Mouse (Mus musculus) retina, embryonic 14.5 days (tissue): ENCODE data around the gene Sncb.
A peak's percentile ranks its signal among the peaks of the same experiment; 100 is the strongest.

Experiments
- DNase-seq: peaks from one replicate; pipeline ENCODE4 v3.0.0-alpha.2; 2015; ENCODE audit warnings: low spot score

Sncb gene

DNA sequence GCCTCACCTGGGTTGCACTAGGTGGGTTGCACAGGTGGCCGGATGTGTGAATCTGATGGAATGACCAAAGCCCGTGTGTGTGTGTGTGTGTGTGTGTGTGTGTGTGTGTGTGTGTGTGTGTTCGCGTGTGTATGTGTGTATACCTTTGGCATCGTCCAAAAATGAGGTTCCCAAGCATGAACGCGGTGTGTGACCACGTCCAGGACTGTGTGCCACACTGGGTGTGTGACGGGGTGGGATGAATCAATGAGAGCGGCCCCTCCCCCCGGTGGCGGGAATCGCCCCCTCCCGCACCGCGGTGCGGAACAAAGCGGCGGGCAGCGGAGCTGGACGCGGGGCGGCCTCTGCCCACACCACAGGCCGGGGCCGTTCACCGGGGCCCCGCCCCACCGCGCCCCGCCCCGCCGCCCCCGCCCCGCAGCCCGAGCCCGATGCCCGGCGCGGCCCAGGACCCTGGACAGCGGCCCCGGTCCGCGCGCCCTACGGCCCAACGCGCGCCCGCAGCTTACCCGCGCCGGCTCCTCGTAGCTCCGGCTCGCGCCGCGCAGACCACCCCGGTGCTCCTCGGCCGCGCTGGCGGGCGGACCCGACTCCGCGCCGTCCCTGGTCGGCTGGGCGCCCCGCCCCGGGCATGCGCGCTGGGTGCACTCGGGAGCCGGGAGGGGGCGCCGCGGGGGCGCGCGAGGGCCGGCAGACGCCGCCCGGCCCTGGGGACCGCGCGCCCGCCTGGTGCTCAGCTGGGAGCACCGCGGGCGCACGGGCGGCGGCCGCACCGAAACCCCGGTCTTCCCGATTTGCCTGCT is 17.1 kb downstream of the Sncb start:
- DNase-seq: peak; percentile 81

DNA sequence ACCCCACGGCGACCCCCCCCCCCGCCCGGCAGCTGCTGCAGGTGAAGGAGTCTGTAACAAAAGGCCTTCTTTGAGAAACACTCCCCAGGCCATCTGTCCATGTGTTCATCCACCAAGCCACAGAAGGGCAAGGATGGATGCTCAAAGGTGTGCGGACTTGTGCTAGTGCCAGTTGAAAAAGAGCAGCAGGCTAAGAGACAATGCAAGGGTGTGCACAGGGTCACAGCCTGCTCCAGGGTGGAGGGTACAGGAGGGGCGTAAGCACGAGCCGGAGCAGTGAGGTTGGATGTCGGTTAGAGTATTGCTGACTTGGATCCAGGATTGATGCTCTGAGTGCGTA is 17.7 kb downstream of the Sncb start:
- DNase-seq: no peak

DNA sequence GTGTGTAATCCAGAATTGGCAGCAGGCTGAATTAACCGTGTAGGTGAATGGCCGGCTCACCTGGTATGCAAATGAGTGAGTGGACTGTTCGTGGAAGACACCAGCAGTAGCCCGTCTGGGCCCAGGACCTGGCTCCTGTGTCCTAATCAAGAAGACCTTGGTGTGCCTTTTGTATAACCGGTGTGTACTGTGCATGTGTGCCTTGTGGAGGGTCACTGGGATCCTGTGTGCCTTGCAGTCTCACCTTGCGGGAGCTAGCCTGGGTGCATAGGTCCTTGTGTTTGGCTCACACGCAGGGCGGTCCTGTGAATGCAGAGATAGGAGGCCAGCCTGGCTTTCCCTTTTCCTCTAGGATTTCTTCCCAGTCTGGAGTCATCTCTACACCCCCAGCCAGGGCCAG is 18.2 kb downstream of the Sncb start:
- no peak for DNase-seq

DNA sequence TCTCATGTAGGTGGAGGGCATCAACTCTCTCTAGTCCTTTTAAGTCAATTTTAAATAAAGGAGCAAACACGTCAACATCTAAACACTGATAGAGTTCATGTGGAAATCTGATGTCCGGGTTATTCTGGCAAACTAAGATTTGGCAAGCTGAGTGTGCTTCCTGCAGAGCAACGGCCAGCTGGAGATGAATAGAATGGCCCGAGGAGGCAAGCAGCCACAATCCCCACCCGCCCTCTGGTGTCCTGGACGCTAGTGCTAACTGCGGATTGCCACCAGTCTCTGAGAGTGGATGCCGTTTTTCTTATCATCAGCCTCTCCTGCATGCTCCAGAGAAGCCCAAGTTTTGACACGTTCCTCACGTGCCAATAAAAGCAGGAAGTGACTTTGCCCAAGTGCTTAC is 19.5 kb downstream of the Sncb start:
- no peak for DNase-seq

DNA sequence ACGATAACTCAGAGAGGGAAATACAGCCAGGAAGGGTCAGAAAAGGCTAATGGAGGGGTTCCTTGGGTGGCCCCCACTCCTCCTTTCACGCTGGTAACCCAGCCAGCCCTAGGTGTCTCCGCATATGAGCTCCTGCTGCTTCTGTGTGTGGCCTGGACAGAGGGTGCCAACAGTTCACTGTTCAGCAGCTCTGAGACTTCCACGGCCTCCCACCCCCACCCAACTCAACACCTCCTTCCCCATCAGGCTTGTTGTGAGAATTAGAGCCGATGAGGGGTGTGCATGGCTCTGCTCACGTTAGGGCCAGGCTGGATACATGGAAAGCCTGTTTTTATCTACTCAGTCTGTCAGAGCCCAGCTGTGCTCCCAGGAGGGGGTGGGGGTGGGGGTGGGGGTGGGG is 20.3 kb downstream of the Sncb start:
- DNase-seq: no peak

DNA sequence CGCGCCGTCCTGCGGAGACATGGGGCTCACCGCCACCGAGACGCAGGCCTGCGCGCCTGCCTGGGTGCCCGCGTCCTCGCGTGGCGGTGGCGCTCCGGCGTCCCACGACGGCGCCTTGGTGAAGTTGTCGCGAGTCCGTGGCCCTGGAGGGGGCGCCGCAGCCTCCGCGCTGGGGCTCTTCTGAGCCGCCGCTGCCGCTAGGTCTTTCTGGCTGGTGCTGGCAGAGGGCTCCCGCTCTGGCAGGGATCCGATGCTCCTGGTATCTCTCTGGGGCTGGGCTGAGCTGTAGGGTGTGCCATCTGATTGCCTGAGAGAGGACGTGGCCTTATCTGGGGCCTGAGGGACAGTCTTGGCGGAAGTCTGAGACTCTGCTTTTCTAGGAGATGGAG is 28.2 kb downstream of the Sncb start:
- peak; percentile 14 for DNase-seq

DNA sequence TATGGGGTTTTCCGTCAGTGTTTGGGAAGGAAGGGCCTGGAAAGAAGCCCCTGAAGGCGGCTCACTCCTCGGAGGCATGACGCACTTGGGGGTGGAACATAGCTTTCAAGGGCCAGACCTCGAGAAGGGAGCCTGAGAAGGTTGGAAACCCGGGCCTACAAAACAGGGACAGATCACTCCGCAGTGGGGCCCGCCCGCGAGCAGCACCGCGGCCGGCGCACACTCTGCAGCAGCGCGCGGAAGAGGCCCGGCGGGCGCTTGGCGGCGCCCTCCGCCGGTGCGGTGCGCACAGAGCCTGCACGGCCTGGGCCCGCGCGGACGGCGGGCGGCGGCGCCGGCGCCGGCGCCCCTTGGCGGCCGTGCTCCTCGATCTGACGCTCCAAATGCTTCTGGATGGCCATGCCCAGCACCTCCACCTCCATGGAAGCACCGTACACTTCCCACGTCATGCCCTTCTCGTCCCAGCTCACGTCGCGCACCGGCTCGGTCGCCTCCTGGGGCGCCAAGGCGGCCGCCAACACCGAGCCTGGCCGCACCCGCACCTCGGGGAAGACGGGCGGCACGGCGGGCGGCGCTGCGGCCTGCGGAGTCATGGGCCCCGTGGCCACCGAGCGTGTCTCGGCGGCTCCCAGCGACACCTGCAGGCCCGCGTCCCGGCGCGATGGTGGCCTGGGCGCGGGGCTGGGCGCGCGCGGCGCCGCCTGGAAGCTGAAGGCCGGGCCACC is 28.7 kb downstream of the Sncb start:
- peak; percentile 35 for DNase-seq

DNA sequence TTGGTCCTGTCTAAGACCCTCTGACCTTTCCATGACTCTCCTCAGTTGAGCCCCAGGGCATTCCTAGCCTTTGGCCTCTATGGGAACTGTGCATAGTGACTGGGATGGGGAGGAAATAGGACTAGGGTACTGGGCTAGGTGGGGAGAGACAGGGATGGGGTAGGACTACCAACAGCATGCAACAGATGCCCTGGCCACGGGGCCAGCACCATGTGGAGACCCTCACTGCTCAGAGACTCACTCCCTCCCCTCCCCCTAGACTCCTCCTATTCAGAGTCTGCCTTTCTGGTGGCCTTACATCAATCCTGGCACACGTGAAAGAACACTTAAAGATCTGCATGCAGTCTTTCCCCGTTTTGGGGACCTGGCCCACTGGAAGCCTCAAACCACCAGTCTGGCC is 29.5 kb downstream of the Sncb start:
- DNase-seq: no peak

DNA sequence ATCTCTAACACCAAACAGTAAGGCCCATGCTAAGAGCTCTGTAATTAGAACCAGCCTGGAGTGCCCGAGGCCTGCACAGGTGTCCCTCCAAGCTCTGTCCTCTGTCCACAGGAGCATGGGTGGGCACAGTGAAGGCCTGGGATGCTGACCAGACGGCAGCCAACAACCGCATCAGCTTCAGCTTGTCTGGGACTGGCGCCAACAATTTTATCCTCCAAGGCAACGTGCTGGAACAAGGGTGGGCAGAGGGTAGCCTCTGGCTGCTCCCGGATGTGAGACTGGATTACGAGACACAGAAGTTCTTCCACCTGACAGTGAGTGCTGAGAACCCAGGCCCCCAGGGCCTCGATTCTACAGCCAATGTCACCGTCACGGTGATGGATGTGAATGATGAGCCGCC is 40.3 kb downstream of the Sncb start:
- DNase-seq: no peak

DNA sequence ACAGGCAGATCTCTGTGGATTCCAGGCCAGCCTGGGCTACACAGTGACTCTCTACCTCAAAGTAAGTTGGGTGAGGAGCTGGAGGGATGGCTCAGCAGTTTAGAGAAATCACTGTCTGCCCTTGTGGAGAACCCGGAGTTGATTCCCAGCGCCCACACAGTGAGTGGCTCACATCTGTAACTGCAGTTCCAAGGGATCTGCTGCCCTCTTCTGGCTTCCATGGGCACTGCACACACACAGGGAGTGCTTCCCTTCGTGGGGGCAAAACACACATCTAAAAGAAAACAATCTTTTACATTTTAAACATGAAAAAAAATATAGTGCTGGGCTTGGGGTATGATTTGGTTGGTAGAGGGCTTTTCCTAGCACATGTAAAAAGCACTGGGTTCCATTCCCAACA is 43.3 kb downstream of the Sncb start:
- DNase-seq: no peak

DNA sequence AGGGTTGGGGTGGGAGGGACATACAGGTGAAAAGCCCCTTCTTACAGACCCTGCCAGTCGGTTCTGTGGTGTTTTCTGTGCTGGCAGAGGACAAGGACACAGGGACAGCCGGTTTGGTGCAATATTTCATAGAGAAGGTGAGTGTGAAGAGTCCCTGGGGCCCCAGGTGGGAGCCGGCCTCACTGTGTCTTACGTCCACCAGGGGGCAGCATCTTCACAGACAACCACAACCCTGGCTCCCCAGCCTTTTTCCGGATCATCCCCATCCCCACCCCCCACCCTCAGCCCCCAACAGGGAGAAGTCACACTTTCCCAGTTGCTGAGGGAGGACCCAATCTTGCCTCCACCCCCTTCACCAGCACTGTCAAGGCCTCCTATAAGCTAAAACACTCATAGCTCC is 49.5 kb downstream of the Sncb start:
- DNase-seq: peak; percentile 78

DNA sequence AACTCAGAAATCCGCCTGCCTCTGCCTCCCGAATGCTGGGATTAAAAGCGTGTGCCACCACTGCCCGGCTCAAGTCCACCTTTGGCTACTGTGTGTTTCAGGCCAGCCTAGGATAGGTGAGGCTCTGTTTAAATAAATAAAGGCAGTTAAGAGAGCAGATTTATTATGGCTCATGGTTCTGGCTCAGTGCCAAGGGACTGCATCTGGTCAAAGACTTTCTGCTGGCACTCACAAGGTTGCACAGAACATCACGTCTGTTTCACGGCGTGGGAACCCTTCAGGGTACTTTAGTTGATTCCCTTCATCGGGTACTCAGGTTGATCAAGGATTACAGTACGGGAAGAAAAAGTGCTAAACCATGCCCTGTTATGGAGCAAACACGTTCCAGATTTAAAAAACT is 51.4 kb downstream of the Sncb start:
- no peak for DNase-seq

DNA sequence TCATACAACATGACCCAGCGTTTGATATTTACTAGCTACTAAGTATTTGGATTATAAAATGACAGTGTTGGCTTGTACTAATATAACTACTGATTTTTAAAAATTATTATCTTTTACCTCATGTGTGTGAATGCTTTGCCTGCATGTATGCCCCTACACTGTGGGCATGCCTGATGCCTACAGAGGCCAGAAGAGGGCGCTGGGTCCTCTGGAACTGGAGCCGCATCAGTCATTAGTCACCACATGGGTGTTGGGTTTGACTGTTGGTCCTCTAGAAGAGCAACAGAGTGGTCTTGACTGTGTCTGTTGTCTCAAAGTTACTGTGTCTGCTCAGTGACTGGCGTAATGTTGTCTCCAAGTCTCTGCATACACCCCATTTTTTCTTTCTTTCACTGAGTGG is 52.0 kb downstream of the Sncb start:
- DNase-seq: peak; percentile 32

DNA sequence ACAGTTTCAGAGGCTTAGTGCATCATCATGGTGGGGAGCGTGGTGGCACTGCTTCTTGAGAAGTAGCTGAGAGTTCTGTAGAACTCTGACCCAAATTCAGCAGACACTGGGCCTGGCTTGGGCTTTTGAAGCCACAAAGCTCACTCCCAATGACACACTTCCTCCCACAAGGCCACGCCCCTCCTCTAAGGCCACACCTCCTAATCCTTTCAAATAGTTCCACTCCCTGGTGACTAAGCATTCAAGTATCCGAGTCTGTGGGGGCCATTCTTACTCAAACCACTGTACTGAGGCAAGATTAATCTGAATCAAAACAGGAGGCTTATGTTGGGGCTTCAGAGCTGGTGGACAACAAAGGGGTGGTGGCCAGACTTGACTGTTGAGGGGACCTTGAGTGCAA is 55.5 kb downstream of the Sncb start:
- no peak for DNase-seq
